Mouse (Mus musculus): Measurements from ENCODE around the gene Ufd1. TPM values are rescaled to one million over a fixed set of nuclear protein-coding genes. Genes with fewer than 3 reads are reported as not detected.

The Ufd1 gene
- 100 to 1,000 TPM; 102 to 103 TPM for total RNA-seq (2021)
- long read RNA-seq, experiment 1, transcript Ufd1-201 (12 exons, 1,996 nt): major isoform, 76 of 98 reads
- long read RNA-seq, experiment 1, partial matches to known transcripts: 4 of 98 reads
- long read RNA-seq, experiment 1, other reads (novel, unspliced or antisense): 18 of 98 reads
- long read RNA-seq, experiment 2, transcript Ufd1-201 (12 exons, 1,996 nt): major isoform, 95 of 121 reads
- long read RNA-seq, experiment 2, partial matches to known transcripts: 5 of 121 reads
- long read RNA-seq, experiment 2, other reads (novel, unspliced or antisense): 21 of 121 reads

DNA sequence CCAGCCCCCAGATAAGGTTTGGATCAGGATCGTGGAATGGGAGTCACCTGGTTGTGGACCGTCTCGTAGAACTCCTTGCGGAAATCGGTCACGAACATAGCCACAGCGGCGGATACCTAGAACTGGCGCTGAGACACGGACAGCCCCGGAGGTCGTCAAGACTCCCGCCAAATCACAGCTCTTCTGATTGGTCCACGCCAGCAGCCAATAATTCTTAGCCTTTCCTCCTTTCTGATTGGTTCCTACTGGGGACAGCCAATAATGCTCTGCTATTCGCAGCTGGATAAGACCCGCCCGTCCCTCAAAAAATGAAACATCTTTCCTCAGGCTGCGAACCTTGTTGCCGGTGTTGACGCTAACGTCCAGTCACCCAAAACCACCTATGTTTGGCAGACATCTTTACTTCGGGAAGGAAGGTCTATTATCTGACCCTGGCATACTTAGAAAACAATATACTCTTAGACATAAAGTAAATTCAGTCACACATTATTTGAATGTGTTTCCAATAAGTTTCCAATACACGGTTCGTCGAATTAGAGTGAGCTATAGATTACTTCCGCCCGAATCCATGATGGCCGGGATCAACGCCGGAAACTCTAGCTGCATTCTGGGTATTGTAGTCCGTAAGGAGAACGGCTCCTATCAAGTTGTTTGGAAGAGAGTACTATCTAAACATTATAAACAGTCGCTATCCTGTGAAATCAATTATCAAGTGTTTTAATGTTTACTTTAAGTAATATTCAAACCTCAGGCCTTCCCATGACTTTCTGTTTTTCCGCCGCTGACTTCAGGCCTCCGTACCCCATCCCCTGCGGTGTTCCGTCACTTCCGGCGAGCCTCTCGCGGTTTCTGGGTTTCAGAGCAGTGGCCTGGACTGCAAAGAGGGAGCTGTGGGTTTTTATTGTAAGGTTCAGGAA is at the start of gene Ufd1, which contains the start of gene Cdc45:
TSS of gene Ufd1 (plus strand) at position 312 of the 917 bp plus-strand sequence.
TSS of gene Cdc45 (minus strand) at position 520 of the 917 bp plus-strand sequence.
- DNase-seq (ENCODE audit: low spot score in 2 of 2): peak; percentile 86 to 94

DNA sequence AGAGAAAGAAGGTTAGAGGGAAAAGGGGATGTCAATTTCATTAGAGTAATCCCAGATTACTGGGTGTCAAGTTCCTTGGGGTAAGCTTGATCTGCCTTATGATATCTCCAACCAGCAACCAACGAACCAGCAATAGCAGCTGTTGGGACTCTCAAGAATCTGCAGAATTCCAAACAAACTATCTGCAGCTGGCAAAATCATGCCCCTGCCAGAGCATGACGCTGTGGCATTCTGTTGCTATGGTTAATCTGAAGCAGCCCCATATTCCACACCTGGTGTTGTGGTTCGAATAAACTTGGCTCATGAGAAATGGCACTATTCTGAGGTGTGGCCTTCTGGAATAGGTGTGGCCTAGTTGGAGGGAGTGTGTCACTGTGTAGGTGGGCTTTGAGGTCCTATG is 48.6 kb upstream of the Ufd1 start:
- DNase-seq (ENCODE audit: low spot score in 2 of 2): no peak

DNA sequence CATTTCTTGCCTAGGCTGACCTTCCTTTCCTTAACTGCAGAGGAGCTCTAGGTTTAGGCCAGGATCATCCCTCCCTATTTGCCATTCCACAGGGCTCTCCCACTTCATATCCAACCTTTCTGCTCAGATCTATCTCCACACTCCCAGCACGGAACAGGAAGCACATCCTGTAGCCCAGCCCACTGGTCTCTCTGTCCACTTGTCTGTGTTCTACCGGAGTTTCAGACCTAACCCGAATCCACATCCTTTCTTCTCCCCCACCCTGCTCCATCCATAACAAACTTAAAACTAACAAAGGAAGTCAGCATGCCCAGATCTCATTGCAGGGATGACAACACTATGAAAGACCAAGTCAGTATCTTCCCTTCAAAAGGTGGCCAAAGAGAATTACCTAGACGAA is 45.2 kb upstream of the Ufd1 start:
- no peak for DNase-seq (ENCODE audit: low spot score in 2 of 2)

DNA sequence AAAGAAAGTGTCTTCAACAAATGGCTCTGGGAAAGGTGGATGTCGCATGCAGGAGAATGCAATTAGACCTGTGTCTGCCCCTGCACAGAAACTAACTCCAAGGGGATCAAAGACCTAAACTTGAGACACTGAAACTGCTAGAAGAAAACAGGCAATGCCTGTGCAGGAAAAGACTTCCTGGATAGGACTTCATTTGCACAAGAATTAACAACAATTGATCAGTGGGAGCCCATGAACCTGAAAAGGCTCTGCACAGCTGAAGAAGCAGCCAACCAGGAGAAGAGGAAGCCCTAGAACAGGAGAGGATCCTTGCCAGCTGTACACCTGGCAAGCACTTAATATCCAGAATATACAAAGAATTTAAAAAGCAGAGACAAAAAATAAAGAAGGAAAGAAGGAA is 42.1 kb upstream of the Ufd1 start:
- no peak for DNase-seq (ENCODE audit: low spot score in 2 of 2)

DNA sequence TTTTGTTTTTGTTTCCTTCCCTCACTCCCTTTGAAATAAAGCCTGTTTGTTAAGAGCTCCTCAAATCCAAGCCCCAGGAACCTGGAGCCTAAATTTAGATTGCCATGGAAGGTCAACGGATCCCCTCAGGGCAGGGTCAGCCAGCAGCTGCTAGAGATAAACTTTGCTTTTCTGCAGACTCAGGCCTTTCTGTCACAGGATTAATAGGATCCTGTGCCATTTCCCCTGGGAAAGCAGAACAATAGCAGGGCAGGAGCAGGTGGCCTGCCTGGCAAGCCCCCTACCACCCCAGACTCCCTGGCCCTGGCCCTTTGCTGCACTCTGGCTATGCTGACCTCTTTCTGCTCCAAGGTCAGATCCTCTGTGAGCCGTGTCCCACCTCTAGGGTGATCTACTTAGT is 37.6 kb upstream of the Ufd1 start:
- no peak for DNase-seq (ENCODE audit: low spot score in 2 of 2)

DNA sequence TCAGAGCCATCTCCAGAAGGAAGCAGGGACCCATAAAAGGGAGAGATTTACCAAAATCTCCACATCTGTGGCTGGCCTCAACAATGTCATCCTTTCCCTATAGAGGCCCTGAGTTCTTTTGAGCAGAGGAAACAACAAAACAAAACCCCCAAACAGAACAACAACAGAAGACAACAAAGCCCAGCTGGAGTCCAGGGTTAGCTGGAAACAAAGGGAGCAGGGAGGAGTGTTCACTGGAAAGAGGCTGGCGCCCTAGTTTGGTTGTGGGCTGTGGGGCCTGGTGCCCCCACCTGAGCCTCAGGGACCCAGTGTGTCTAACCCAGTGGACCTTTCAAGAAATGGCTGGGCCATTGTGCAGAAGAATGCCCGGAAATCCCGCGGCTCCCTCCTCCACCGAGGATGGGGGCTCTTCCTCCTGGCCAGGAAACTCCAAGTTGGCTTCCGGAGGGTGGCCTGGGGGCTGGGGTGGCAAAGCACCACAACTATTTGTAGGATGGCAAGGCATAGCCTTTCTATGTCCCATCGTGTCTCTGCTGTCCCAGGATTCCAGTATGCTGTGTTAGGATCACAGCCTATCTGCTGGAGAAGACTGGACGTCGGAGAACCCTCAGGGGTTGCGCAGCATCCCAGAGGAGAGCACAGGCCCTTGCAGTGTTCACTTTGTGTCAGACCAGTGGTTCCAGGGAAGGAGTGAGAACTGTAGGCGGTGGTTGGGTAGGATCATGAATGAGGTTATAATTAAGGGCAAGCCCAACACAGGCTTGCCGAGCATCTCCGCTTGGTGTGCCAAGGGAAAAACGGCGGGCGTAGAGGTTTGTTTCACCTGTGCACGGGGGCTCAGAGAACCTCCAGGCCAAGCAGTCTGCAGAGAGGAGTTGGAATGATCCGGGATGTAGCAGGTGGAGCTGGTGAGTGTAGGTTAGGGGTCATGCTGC is 35.7 kb upstream of the Ufd1 start:
- no peak for DNase-seq (ENCODE audit: low spot score in 2 of 2)

DNA sequence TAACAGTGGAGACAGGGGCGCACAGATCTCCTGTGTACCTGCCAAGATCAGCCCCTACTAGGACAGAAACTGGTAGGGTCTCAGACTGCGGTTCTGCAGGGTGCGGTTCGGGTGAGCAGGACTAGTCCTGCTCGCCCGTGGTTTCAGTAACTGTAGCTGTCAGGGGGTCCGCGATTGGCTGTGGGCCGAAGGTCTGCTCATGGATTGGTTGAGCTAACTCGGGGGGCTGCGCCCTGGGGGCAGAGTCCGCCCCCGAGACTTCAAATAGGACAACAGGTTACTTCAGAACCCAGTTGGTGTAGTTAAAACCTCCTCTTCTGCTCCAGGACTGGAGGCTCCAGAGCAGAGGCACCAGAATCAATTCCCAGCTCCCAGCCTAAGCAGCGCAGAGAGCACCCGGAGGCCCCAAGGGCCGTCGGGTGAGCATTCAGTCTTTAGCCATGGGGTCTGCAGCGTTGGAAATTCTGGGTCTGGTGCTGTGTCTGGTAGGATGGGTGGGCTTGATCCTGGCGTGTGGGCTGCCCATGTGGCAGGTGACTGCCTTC is 35.0 kb upstream of the Ufd1 start, which contains the start of gene Cldn5:
TSS of gene Cldn5 (plus strand) at position 292 of the 545 bp plus-strand sequence.
- DNase-seq (ENCODE audit: low spot score in 2 of 2): no peak

DNA sequence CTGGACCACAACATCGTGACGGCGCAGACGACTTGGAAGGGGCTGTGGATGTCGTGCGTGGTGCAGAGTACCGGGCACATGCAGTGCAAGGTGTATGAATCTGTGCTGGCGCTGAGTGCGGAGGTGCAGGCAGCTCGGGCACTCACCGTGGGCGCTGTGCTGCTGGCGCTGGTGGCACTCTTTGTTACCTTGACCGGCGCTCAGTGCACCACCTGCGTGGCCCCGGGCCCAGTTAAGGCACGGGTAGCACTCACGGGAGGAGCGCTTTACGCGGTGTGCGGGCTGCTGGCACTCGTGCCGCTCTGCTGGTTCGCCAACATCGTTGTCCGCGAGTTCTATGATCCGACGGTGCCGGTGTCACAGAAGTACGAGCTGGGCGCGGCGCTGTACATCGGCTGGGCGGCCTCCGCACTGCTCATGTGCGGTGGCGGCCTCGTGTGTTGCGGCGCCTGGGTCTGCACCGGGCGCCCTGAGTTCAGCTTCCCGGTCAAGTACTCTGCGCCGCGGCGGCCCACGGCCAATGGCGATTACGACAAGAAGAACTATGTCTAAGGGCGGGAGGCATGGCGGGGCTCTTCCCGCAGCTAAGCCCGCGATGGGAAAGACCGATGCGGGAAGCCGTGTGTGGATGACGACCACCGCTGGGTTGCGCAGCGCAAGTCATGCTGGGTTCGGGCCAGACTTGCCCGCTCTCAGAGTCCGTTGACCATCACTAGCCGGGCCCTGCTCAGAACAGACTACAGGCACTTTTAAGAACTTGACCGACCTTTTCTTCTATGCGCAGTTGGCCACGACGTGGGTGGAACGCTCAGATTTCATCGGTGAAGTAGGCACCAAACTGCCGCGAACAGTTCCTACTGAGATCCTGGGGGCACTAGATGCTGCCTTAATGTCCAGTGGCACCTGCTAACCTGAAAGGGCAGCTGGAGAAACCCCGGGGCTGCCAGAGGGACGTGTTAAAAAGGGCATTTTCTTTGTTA is 34.2 kb upstream of the Ufd1 start:
- no peak for DNase-seq (ENCODE audit: low spot score in 2 of 2)

DNA sequence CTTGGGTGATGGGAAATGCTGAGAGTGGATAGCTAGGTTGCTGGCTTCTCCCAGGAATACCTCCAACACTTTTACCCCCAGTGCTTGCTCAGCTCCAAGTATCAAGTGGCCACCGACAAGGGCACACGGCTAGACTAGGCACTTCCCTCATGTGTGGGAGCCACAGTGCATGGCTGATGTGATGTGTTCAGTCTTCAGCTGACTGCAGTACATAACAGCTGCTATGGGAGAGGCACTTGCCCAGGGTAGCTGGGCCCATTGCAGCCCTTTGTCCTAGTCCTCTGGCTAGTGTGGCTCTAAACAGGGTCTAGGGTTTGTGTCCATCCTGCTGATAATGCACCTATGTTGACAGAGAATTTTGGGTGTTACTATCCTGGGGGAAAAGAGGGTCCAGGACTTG is 33.1 kb upstream of the Ufd1 start:
- DNase-seq (ENCODE audit: low spot score in 2 of 2): no peak

DNA sequence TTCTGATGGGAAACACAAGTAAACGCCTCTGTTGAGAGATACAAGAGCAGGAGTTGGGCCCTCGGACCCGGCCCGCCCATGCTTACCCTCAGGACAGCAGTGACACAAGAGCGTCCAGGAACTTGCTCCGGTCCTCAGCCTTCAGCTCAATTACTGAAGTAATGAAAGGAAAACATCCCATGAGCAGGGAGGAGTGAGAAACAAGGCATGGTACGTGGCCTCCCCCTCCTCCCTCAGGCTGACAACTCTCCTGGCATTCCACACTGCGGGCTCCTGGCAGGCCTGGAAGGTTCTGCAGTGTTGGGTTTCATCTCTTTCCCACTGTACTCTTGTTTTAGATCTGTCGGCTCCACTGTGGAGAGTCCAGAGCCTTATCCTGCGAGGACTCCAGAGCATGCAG is 29.8 kb upstream of the Ufd1 start:
- no peak for DNase-seq (ENCODE audit: low spot score in 2 of 2)

DNA sequence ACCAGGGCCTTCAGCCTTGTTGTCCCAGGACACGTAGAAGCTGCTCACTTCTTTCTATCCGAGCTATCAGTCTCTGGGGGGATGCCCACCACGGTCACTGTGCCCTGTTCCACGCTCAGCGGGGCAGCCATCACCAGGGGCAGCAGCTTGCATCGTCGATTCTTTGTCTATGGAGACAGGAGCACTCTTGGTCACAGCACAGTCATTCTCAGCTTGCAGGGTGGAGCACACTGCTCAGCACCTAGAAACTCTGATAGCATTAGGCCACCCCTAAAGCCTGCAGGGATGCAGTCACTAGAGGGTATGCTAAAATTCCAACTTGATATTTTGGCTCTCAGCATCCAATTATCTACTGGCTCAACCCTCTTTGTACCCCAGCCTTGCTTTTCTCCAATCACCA is 26.6 kb upstream of the Ufd1 start:
- DNase-seq (ENCODE audit: low spot score in 2 of 2): no peak

DNA sequence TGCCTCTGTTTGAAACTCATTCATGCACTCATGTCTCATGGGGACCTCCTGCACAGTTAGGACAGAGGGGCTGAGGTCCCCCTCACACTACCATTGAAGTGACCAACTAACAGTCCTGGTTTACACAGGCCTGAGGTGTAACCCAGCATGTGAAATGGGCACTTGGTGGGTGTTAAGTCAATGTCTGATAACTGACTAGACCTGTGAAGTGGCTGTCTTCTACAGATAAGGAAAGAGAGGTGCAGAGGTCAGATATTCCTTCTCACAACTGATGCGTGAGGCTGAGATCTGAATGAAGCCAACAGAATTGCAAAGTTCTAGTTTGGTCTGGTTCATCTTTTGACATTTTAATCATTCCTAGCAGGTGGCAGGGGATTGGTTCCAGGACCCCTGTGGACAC is 26.1 kb upstream of the Ufd1 start:
- no peak for DNase-seq (ENCODE audit: low spot score in 2 of 2)

DNA sequence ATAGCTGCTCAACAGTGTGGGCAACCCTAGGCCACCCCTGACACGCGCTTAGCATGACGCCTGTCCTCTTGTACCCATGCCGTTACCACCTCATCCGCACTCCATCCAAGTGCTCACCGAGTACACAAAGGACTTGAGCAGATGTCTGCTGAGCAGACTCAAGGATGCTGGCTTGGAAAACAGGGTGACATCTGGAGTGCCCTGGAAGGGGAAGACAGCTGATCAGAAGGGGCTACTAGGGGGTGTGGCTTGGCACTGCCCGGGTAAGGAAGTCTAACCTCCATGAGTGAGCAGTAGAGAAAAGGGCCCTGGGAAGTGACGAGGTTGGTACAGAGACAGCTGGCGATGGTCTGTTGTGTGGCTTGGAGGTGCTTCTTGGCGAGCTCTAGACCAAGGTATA is 24.9 kb upstream of the Ufd1 start:
- DNase-seq (ENCODE audit: low spot score in 2 of 2): no peak

DNA sequence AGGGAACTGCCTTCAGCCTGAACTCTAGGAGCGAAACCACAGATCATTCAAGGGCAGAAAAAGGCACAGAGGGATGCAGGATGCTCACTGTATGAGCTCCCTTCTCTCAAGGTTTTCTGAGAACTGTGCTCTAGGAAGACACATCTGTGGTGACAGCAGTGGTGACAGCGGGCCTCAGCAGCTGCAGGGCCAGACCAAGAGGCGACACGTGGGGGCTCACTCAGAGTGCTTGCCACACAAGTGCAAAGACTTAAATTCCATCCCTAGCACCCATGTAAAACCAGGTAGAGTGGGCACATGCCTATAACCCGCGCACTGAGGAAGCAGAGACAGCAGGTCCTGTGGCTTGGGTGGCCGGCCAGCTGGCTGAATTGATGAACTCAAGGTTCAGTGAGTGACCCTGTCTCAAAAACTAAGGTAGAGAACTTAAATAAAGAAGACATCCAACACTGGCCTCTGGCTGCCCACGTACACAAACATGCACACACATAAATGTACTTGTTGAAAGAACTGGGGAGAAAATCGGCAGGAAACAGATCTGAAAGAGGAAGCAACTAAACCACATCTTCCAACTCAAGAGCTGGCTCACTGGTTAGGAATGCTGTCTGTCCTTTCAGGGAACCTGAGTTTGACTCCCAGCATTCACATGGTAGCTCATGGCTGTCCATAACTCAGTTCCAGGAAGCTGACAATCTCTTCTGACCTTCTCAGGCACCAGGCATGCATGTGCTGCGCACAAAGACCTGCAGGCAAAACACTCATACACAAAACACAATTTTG is 22.8 kb upstream of the Ufd1 start:
- no peak for DNase-seq (ENCODE audit: low spot score in 2 of 2)

DNA sequence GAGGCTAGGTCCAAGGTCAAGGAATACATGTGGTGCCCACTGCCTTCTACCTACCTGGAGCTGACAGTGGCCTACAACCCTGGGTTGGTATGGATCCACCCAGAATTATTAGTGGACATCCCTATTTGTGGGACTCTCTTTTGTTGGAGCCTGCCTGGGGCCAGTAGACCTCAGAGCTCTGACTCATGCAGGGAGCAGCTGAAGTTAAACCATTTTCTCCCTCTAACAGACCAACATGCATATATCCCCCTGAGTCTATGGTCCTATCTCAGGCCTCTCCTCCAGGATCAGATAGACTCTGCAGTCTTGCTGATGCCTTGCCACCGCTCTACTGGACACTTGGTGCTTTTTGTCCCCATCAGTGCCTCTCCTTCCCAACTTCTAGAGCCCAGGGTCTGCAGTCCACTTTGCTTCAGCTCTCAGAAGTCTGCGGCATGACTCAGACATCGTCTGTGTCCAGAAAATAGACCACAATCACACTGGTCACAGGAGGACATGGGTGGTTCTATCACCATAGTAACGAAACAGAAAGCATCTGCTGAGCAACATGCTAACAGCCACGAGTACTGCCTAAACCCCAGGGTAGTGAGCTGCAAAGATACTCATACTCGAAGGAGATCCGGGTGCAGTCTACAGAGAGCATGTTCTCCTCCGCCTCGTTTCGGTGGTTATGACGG is 16.2 kb upstream of the Ufd1 start:
- DNase-seq (ENCODE audit: low spot score in 2 of 2): no peak

DNA sequence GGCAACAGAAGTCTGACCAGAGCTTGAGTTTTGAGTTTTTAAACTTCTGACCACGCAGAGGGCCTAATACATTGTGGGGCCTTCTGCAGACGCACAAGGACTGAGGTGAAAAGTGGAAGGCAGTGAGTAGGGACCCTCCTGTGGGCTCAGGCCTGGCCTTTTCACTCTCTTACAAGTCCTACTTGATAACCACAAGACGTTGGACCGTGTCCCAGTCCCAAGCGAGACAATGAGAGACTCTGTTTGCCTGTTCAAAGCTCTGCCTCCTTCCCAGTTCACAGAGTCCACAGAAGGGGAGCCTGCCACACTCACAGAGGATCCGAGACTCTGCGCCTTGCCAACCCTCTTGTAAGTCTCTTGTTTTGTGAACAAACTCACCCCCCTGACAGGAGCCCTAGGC is 14.9 kb upstream of the Ufd1 start:
- DNase-seq (ENCODE audit: low spot score in 2 of 2): no peak

DNA sequence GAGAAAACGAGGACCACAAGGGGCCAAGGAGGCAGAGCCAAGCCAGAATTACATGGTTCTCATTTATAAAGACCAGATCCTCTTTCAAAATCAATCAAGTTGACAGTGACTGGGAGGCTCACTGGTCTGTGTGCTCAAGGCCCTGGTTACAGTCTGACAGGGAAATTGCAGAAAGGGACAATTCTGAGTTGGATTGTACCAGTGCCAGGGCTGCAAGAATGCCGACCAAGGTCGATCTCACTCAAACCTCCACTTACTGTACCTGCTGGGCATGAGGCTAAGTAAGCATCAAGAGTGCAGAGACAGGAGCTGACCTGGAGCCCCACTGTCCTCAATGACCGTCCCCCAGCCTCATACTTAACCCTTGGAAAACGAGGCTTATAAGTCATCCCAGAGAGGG is 13.4 kb upstream of the Ufd1 start:
- no peak for DNase-seq (ENCODE audit: low spot score in 2 of 2)

DNA sequence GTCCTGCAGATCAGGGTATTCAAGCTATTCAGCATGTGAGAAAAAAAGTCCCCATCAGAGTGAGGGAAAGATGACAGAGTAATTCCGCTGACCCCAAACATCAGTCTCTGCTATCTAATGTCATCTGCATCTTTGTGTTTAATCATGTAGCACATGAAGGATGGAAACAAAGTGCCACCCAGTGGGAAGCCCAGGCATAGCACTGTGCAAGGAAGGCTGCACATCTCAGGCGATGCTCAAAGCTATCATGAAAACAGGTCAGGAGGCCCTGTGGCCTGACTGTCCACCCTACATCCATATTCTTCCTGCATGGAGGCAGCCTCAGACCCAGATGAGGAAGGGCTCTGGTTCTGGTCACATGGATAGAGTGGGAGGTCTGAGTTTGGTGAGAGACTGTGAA is 12.7 kb upstream of the Ufd1 start:
- DNase-seq (ENCODE audit: low spot score in 2 of 2): peak; percentile 73 to 78

Measured in layer of hippocampus, postnatal 14 days (tissue).